Mouse (Mus musculus) cerebellum, adult 2 months (tissue): ENCODE measurements around the gene Nmd3. TPM values are rescaled to one million over a fixed set of nuclear protein-coding genes. Genes with fewer than 3 reads are reported as not detected.

Experiments
- DNase-seq, 2 experiments: peaks; one replicate each; pipeline ENCODE4 v3.0.0; 2021
- H3K27ac ChIP-seq: fragments of 200-500 bp; 2 replicates; pipeline ENCODE4 v1.5.1; 2012; ENCODE audit warnings: low read length, control low read depth, inconsistent platforms; ENCODE audit not compliant: insufficient read depth
- H3K27me3 ChIP-seq: fragments of 200-500 bp; 2 replicates; pipeline ENCODE4 v1.6.1; 2012; ENCODE audit warnings: inconsistent platforms, mild to moderate bottlenecking, low read length, moderate library complexity; ENCODE audit not compliant: control insufficient read depth, insufficient read depth
- H3K4me1 ChIP-seq: fragments of 200-500 bp; 2 replicates; pipeline ENCODE4 v1.6.1; 2011; ENCODE audit warnings: low read length; ENCODE audit not compliant: control insufficient read depth, insufficient read depth
- H3K4me3 ChIP-seq: fragments of 200-500 bp; replicated peaks from 2 replicates; pipeline ENCODE3; 2011; ENCODE audit warnings: mild to moderate bottlenecking, low read depth, low read length, control low read depth; ENCODE audit not compliant: insufficient read depth
- CTCF ChIP-seq: fragments of 200-500 bp; IDR thresholded peaks from 2 replicates; pipeline ENCODE4 v1.5.1; 2011; ENCODE audit warnings: low read depth, mild to moderate bottlenecking, control low read depth, low read length, moderate library complexity, borderline replicate concordance; ENCODE audit not compliant: insufficient read depth
- POLR2A ChIP-seq: fragments of 200-500 bp; IDR thresholded peaks from 2 replicates; pipeline ENCODE4 v1.6.1; 2011; ENCODE audit warnings: low read length, control low read depth, borderline replicate concordance; ENCODE audit not compliant: insufficient read depth
- WGBS: fragments of 180-500 bp; shearing (Covaris S2); methylation state at CpG from one replicate; pipeline ENCODE4 v1.1.7; 2018; 5-methylcytosine and 5-hydroxymethylcytosine counted together
- polyA plus RNA-seq: library from polyadenylated mRNA; depleted of rRNA; stranded (reverse); fragments of >200 nt; gene quantifications from 2 replicates; pipeline ENCODE4 v1.2.3, GENCODE M21; 2012; rRNA removed

The Nmd3 gene
- 27.3 and 31.5 TPM in 2 replicates for polyA plus RNA-seq

DNA sequence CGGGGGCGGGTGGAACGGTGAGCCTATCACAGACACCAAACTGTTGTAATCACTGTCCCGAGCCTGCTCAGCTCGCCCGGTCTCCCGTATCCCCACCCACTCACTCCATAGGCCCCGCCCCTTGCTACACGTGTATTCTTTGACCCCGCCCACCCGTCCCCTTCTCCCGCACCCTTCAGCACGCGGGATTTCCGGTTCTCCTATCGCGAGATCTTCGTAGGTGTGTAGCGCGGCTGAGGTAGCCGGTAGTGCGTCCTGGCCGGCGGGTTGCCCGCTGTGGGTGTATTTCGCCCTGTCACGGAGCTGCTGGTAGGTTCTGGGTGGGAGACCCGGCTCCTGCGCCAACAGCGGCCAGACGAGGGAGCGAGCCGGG lies at the start of gene Nmd3:
Gene Nmd3 (plus strand): TSS at position 172 of the 373 bp plus-strand sequence.
- peak within 1 kb of the TSS; percentile 90 for H3K4me3 ChIP-seq
- H3K27ac ChIP-seq = peak within 1 kb of the TSS; percentile 22; the same call in 1 of the 2 replicates
- H3K27me3 ChIP-seq = no peaks in the 10 kb centered on the region
- WGBS = under 1% methylated on average over 33 of the region's 33 CpGs
- peak; percentile 86 to 88 for DNase-seq
- TF ChIP-seq POLR2A = peak; percentile 75
- no peak for TF ChIP-seq CTCF
- no peaks in the 10 kb centered on the region; the same call in 1 of the 2 replicates for H3K4me1 ChIP-seq

DNA sequence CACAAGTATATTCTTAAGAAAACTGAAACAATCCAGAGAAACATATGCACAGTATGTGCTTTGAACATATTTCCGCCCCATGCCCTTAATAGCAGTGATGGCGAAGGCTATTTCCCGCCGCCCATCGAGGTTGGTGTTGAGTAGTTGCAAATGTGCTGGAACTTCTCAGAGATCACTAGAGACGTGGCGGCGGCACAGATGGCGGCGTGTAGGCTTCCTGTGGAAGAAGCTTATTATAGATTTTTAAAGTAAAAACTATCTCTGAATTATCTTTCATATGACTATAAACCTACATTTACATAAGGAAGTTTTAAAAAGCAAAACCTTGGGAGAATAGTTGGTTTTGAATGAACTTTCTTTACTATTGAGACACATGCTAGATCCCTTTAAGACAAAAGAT lies 48.4 kb upstream of the Nmd3 start:
- H3K27ac ChIP-seq = no peak overlapping the region
- DNase-seq = no peak
- H3K27me3 ChIP-seq = no peaks in the 10 kb centered on the region
- TF ChIP-seq POLR2A (no peak), CTCF (no peak)
- H3K4me1 ChIP-seq = no peaks in the 10 kb centered on the region
- WGBS = 96% methylated on average over 10 of the region's 10 CpGs
- H3K4me3 ChIP-seq = no peak overlapping the region

DNA sequence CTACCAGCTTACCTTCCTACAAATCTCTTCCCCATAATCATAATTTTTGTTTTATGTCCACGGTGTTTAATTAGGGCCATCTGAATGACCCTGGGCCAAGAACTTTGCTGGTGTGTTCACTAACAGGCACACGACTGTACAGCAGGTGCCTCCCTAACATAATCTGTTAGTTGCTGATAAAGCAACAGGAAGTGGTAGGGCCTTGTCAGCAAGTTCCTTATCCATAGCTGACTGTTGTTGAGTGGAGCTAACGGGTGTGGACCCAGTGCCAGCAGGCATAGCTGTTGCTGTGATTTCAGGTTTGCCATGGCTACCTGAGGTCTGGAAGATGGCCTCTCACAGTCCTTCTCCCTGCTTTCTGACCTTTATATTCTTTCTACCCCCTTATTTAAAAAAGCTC lies 47.6 kb upstream of the Nmd3 start:
- TF ChIP-seq POLR2A = no peak
- TF ChIP-seq CTCF = no peak
- 86% methylated on average over 3 of the region's 3 CpGs for WGBS
- Histone ChIP-seq H3K27me3 (no peaks in the 10 kb centered on the region), H3K4me3 (no peak overlapping the region), H3K4me1 (no peaks in the 10 kb centered on the region), H3K27ac (no peak overlapping the region)
- no peak for DNase-seq

DNA sequence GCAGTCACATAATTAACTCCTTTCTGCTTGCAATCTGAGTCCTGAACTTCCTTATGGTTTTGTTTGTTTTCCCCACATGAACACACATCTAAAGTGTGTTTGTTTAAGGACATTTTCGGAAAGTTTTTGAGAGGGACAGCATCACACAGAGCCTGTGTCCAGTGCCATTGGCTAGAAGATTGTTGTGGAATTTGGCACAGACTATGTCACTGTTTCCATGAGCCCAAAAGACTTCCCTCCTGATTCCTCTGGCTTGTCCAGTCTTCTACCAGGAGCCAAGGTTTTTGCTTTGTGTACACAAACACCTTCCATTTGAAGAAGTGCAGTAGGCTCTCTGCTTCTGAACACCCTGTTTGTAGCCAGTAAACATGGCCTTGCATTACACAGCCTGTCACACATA lies 32.0 kb upstream of the Nmd3 start:
- no peak for DNase-seq
- Histone ChIP-seq H3K27me3 (no peaks in the 10 kb centered on the region), H3K4me1 (no peaks in the 10 kb centered on the region), H3K27ac (no peak overlapping the region), H3K4me3 (no peak overlapping the region)
- 68% methylated on average over 1 of the region's 1 CpGs for WGBS
- no peak for TF ChIP-seq CTCF
- no peak for TF ChIP-seq POLR2A

DNA sequence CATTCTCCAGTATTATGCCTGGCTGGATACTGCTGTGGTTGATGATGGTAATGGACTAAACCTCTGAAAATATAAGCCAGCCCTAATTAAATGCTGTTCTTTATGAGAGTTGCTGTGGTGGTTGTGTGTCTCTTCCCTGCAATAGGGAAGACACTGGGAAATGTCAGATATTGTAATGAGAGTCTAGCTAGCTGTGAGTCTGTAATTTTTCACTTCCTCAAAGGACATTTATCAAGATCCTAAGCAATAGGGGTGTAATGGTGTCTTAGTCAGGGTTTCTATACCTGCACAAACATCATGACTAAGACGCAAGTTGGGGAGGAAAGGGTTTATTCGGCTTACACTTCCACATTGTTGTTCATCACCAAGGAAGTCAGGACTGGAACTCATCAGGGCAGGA lies 30.8 kb upstream of the Nmd3 start:
- no peak overlapping the region for H3K27ac ChIP-seq
- no peaks in the 10 kb centered on the region for H3K27me3 ChIP-seq
- no peak for DNase-seq
- TF ChIP-seq CTCF (no peak), POLR2A (no peak)
- 97% methylated on average over 2 of the region's 2 CpGs for whole genome bisulfite sequencing
- no peak overlapping the region for H3K4me3 ChIP-seq
- H3K4me1 ChIP-seq = no peaks in the 10 kb centered on the region

DNA sequence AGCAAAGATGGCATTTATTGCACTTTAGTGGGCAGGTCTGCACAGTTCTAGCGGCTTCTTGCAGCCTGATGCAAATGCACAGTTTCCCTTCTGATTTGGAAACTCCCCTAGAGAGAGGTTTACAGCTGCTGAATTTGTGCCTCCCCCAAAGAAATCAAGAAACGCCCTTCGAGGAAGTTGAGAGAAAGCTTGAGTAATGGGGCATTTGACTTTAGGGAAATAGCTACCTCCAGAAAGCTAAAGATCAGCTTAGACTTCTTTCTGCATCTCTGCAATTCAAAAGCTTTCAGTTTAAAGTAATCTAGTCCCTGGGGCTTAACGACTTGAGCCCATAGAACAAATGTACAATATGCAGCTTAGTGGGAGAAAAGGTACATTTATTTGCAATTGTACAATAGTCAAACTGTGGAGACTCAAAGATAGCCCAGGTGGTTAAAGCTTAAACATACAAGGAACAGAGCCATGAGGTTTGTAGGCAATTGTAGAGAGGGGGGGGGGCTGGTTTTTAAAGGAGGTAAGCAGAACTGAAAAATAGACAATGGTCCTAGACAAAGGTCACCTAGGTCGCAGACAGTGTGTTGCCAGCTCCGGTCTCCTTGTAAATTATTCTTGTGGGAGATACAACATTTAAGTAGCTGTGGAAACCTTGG lies 21.8 kb upstream of the Nmd3 start:
- no peak for DNase-seq
- H3K27me3 ChIP-seq = no peaks in the 10 kb centered on the region
- H3K27ac ChIP-seq = no peak overlapping the region
- TF ChIP-seq POLR2A = no peak
- no peak for TF ChIP-seq CTCF
- H3K4me3 ChIP-seq = no peak overlapping the region
- H3K4me1 ChIP-seq = no peaks in the 10 kb centered on the region
- 73% methylated on average over 6 of the region's 6 CpGs for WGBS

DNA sequence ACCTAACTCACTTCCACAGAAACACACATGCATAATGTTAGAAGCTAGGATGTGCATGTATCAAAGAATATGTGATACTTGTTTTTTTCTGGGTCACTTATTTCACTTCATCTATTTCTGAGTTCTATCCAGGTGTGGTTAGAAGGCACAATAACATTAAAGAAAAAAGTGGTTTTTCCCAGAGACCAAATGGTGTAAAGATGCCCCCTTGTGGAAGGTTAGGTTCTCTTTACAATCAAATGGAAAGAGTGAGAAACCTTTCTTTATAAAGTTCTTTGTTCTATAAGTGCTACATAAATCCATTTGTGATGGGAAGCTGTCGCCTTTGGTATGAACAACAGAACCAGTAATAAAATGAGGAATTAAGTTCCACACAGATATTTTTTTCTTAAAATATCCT lies 19.9 kb upstream of the Nmd3 start:
- H3K4me1 ChIP-seq = no peaks in the 10 kb centered on the region
- 54% methylated on average over 1 of the region's 1 CpGs for WGBS
- H3K27ac ChIP-seq = no peak overlapping the region
- TF ChIP-seq CTCF (peak; percentile 32; the same call in 1 of the 2 replicates), POLR2A (no peak)
- no peak for DNase-seq
- H3K4me3 ChIP-seq = no peak overlapping the region
- H3K27me3 ChIP-seq = no peaks in the 10 kb centered on the region

DNA sequence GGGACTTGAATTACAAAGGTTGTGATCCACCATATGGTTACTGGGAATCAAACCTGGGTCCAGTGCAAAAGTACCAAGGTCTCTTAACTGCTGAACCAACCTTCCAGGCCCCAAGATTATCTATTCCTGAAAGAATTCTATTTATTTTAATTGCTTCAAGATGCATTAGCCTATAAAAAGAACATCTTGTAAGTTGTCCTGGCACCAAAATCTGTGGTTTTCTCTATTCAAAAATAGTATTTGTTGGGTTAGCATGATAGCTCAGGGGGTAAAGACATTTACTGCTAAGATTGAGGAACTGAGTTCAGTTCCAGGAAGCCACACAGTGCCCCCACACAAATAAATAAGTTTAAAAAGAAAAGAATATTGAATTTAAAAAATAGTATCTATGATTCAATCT lies 19.4 kb upstream of the Nmd3 start:
- no peak for DNase-seq
- Histone ChIP-seq H3K27me3 (no peaks in the 10 kb centered on the region), H3K4me1 (no peaks in the 10 kb centered on the region), H3K4me3 (no peak overlapping the region), H3K27ac (no peak overlapping the region)
- TF ChIP-seq CTCF (no peak), POLR2A (no peak)
